Mouse (Mus musculus) CD4-positive, CD25-positive, alpha-beta regulatory T cell, adult 4 months (primary cell): ENCODE measurements around the gene Trpv6. TPM values are rescaled to one million over a fixed set of nuclear protein-coding genes. Genes with fewer than 3 reads are reported as not detected.
A peak's percentile ranks its signal among the peaks of the same experiment; 100 is the strongest.

ENCODE experiments used
- ATAC-seq: one replicate; pipeline ENCODE4 v1.8.0; 2017
- polyA plus RNA-seq, 2 experiments: library from polyadenylated mRNA; unstranded; fragments of 100-300 nt; shearing (Covaris generic); gene quantifications; one replicate each; pipeline ENCODE4 v1.2.1; 2017

Gene Trpv6
- polyA plus RNA-seq, 2 experiments from 2014 or later, result 0.22 to 0.61 TPM

DNA sequence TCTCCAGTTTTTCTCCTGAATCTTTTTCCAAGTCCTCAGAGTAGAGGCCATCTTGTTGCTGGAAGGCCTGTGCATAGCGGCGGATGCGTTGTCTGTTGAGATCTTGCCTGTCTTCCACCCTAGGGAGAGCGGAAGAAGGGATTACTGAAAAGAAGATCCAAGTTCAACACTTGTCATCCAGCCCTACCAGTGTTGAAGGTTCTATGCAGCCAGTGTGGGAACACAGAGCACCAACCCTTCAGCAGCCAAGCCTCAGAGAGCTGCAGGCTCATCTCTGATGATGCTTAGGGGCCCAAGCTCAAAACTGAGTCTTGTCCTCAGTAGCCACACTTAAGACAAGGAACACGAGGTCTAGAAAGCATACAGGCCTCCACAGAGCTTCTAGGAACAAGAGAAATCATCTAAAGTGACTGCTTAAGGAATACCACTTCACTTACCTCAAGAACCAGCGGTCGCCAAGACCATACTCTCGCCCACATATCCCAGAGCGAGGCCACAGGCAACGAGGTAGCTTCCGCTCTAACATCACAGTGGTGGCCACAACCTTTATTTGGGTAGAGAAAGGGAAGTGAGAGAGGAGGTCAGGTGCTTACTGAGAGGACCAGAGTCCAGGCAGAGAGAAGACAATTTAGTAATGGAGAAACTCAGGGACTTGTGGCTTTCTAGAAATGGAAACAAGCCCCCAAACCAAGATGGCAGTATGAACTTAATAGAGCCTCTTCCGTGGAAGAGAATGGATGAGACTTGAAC lies 14.8 kb downstream of the Trpv6 start:
- no peak for ATAC-seq

DNA sequence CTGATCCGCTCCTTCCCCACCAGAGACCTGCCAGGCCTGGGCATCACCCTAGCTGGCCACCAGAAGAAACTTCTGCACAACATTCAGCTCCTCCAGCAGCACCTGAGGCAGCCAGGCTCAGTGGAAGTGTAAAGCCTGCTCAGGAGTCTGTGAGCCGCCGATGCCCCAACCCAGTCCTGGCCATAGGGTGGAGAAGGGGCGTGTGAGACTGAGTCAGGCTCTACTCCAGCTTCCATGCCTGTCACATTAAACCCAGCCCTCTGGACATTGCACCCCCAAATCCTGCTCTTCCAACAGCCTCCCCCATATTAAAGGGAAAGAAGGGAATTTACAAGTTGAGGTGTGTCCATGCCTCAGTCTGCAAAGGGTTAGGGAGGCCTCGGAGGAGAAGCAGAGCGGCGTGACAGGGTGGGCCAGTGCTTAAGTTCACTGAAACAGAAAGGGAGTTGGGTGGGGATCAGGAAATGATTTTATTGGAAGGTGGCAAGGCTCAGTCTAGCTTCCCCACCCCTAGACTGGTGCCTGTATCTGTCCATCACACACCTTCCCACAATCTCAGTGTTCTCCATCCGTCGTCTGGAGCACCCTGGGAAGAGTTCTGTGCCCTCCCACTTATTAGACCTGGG lies 15.9 kb downstream of the Trpv6 start:
- no peak for ATAC-seq

DNA sequence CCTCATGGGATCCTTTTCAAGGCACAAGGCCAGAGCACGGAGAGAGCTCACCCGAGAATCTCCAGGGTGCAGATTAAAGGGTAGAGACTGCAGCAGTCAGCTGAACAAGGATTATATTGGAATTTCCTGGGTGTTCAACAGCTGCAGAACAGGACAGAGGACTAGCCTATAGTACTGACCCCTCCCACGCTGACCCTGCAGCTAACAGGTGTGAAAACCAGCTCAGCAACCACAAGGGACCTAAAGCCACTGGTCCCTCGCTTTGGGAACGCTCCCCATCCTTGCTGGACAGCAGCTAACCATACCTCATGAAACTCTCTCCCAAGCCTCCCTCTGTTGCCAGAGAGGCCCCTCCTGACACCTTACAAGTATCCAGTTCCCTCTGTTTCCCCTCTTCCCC lies 28.6 kb downstream of the Trpv6 start:
- no peak for ATAC-seq

DNA sequence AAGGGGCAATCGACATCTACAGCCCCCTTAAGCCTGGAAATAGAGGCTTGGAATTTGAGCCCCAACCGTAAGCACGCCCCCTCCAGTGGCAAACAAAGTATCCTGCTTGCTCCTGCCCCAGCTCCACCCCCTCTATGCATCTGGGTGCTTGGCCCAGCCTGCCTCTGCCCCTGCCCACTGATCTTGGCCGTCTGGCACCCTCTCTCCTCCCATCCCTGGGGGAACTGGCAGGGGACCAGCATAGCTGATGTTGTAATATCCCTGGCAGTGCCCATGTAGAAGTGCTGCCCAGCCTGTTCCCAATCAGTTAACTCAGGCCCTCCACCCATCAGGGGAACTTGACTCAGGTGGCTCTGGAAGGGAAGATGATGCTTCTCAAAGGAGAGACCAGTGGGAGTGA lies 30.0 kb downstream of the Trpv6 start:
- ATAC-seq, result no peak

DNA sequence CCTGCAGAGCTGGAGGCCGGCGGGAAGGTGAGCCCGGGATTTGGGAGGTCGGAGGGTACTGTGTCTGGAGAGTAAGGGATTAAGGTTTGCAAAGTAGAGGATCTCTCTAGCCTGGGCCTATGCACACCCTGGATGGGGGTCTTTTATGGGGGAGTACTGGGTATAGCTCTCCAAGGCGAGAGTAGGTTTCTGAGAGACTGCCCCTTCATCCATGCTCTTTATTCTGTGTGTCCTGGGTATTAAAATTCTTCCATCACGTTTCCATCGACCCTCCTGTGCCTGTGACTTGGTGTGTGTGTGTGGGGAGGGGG lies 30.5 kb downstream of the Trpv6 start:
- ATAC-seq, result no peak

DNA sequence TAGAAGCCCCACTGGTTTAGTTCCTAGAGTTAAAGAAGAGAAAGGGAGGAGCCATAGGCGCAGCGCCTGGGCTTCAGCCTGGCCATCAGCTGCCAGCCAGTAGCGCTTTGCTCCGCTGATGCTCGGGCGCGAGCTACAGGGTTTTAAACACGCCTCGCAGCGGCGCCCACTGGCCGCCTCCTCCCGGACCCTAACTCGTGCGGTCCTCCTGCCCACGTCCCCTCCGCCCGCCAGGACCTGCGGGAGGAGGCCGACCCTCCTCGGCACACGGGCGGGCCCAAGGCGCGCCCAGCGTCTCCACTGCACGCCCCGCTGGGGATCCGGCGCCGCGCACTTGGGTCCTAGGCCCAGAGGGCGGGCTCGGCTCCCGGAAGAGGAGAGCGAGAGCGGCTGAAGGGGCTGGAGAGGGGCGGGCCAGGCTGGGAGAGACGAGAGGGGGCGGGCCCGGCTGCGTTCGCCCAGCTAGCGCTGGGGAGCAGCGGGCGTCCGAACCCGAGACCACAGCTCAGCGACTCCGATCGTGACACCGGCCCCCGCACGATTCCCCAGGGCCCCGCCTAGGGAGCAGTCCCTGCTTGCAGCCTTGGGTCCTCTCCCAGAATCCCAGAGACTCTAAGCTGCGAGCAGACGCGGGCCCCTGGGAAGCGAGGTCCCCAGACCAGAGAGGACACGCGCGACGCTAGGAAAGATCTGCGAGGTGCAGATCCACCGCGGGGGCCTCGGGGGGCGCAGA lies 31.0 kb downstream of the Trpv6 start, which contains the start of gene Ephb6:
Ephb6 (plus strand) TSS at position 422 of the 733 bp plus-strand sequence.
- ATAC-seq, result peak; percentile 85

DNA sequence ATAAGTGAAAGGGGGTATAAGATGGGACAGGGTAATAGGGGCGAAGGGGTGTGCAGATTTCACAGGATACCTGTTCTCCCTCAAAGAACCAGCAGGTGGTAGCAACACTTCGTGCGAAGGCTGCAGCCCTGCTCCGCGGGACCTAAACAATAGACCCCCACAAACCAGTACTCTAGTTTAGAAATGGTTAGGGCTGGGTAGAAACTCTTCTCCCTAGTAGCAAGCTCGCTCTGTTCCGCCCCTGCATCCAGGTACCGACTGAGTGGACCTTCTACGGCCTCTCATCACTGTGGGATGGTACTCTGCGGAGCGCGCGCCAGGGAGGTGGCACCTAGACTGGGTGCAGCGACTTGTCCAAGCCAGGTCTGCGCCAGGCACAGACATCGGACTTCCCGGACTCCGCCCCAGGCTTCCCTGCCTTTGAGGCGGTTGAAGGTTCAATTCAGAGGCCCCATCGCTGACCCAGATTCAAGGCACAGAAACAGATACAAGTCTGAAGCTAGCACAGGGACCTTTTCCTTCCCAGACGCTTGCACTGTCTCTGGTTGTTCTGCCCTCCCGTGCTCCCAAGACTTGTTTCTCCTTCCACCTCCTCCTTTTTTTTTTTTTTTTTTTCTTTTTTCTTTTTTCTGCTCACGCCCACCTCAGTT lies 31.7 kb downstream of the Trpv6 start:
- ATAC-seq, result peak; percentile 70

DNA sequence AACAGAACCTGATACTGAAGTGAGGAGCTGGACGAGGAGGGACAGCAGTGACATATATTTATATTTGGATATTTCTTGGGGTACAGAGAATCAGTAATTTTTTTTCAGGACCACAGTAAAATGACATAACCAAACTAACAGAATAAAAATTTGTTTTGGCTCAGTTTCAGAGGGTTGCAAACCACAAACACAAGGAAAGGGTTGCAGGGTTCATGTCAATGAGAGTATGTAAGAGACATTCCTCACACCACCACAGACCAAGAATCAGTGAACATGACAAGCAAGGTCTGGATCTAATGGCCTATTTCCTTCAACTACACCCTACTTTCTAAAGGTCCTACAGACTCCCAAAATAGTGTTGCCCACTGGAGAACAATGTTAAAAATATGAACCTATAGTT lies 54.0 kb downstream of the Trpv6 start:
- no peak for ATAC-seq

DNA sequence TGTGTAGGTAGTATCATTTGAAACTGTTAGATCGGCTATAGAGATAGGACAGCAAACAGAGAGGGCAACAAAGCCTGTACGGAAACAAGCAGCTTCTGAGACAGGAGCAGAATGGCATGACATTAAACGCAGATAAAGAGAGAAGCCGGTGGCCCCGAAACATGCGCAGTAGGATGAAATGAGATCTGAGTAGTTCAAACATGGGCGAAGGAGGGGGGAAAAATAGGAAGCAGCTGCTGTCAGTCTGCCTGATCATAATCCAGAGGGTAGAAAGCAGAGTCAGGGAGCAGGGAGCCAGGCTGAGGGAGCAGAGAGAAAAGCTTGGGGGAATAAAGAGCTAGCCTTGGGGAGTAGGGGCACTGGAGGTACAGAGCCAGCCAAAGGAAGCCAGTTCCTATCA lies 54.9 kb downstream of the Trpv6 start:
- peak; percentile 51 for ATAC-seq

DNA sequence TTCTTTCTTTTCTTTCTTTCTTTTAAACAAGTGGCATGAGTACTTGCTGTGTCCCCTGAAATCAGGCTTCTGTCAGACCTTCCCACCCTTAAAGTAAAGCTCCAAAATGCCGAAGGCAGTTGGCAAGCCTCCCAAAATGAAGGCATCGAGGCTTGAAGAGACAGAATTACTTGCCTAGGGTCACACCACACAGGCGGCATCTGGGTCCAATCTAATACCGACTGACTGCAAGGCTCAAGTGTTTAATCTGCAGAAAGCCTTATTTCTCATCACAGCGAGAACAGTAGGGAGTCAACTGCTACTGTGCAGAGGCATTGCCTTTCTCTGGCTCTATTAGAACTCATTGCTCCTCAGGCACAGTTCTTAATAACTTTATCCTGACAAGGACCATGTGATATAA lies 58.9 kb downstream of the Trpv6 start:
- ATAC-seq, result no peak

DNA sequence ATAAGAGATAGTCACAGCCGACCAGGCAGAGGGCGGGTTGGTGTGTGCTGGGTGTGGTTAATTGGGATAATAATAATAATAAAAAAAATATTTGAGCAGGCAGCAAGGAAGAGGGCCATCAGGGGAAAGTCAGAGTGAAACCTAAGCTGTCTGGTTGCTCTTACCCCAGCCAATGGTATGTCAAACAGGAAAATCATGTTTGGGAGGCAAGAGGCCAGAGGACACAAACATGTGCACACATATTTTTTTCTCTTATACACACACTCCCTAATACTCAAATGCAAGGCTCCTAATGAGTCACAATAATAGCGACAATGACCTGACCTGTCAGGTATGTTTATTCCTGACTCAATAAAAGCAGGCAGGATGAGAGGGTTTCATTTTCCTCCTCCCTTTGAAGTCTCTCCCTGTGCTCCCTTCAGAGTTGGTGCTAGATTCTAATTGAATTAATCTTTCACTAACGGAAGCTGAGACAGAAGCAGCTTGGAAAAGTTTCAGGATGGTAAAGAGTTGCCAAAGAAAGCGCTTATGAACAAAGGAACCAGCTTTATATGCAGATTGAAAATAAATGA lies 59.6 kb downstream of the Trpv6 start:
- ATAC-seq, result no peak

Other genes starting within 250 kb of the Trpv6 start
- gene Gm5771, start 244.0 kb downstream of the Trpv6 start, polyA plus RNA-seq, result not detected
- not detected for gene Gm10334, start 190.3 kb downstream of the Trpv6 start, polyA plus RNA-seq
- not detected for gene Prss1, start 177.5 kb downstream of the Trpv6 start, polyA plus RNA-seq
- 1 to 10 TPM; 2.0 to 3.1 TPM for gene Prss2, start 114.6 kb downstream of the Trpv6 start, polyA plus RNA-seq
- 10 to 100 TPM; 12.2 to 16.1 TPM for gene Ephb6, start 30.9 kb downstream of the Trpv6 start, polyA plus RNA-seq
- not detected for gene Trpv5, start 44.4 kb upstream of the Trpv6 start, polyA plus RNA-seq
- gene Llcfc1, start 48.0 kb upstream of the Trpv6 start, polyA plus RNA-seq, result not detected
- not detected for gene Kel, start 67.9 kb upstream of the Trpv6 start, polyA plus RNA-seq
- under 1 TPM in 1 of 2 experiments, not detected in 1; 0.15 TPM for gene Olfr459, start 138.8 kb upstream of the Trpv6 start, polyA plus RNA-seq
- gene Pip, start 211.1 kb upstream of the Trpv6 start, polyA plus RNA-seq, result not detected
- not detected for gene Sval2, start 216.6 kb upstream of the Trpv6 start, polyA plus RNA-seq